Mouse (Mus musculus) erythroblast, embryonic 14.5 days (primary cell): ENCODE measurements around the gene Sbno2. TPM values are rescaled to one million over a fixed set of nuclear protein-coding genes. Genes with fewer than 3 reads are reported as not detected.
A peak's percentile ranks its signal among the peaks of the same experiment; 100 is the strongest.

ENCODE experiments used
- H3K27me3 ChIP-seq: 2 replicates; pipeline ENCODE4 v1.6.1; 2012; ENCODE audit warnings: inconsistent platforms; ENCODE audit not compliant: control insufficient read depth
- H3K36me3 ChIP-seq: 2 replicates; pipeline ENCODE4 v1.6.1; 2012; ENCODE audit warnings: mild to moderate bottlenecking, inconsistent platforms; ENCODE audit not compliant: control insufficient read depth
- H3K4me1 ChIP-seq: 2 replicates; pipeline ENCODE4 v1.6.1; 2012; ENCODE audit warnings: inconsistent platforms; ENCODE audit not compliant: control insufficient read depth
- H3K4me3 ChIP-seq: replicated peaks from 2 replicates; pipeline ENCODE3; 2012; ENCODE audit warnings: moderate library complexity, mild to moderate bottlenecking, inconsistent platforms
- H3K9me3 ChIP-seq: 2 replicates; pipeline ENCODE4 v1.6.1; 2012; ENCODE audit warnings: low read length, inconsistent platforms, mixed read lengths; ENCODE audit not compliant: control insufficient read depth
- GATA1 ChIP-seq: IDR thresholded peaks from 2 replicates; pipeline ENCODE4 v1.6.1; 2012; ENCODE audit warnings: low read length, inconsistent platforms, mixed read lengths
- TAL1 ChIP-seq: IDR thresholded peaks from 3 replicates; pipeline ENCODE4 v1.6.1; 2012; ENCODE audit warnings: low read length, inconsistent platforms, mixed read lengths
- polyA plus RNA-seq: library from polyadenylated mRNA; stranded (reverse); fragments of >175 nt; gene quantifications from 2 replicates; pipeline ENCODE4 v1.2.3, GENCODE M21; 2012

The Sbno2 gene
- polyA plus RNA-seq, 1 experiment: 3.4 TPM

DNA sequence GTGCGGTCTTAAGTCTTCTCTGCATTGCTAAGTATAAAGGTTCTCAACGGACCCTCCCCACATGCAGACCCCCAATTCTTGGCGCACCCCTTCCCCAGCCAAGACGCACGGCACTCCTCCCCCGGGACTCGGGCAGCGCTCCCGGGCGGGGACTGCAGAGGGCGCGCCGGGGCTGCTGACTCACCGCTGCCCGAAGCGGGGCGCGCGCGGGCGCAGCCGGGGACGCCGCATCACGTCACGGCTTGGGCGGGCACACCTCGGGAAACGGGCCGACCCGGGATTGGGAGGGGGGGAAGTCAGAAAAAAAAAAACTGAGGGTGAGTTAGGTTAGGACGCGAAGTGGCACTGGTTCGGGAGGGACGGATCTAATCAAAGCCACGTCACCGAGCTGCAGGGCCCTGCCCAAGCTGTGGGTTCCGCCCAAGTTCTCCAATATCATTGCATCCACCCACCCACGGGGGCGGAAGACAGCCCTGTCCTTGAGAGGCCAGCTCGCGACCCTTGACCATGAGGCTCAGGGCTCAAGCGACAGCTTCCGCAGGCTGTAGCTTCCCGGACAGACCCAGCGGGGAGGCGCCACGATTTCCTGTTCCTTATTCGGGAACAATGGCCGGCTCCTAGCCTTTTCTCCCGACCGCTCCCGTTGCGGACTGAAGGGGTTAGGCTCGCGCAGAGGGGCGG is 43.4 kb upstream of the Sbno2 start:
- Histone ChIP-seq H3K27me3 (no peaks in the 10 kb centered on the region), H3K36me3 (peaks cover 82% of the 10 kb centered on the region), H3K4me3 (peak overlapping the region; percentile 95), H3K9me3 (no peaks in the 10 kb centered on the region), H3K4me1 (peaks cover 96% of the 10 kb centered on the region)
- no peak for TF ChIP-seq TAL1
- TF ChIP-seq GATA1: no peak

DNA sequence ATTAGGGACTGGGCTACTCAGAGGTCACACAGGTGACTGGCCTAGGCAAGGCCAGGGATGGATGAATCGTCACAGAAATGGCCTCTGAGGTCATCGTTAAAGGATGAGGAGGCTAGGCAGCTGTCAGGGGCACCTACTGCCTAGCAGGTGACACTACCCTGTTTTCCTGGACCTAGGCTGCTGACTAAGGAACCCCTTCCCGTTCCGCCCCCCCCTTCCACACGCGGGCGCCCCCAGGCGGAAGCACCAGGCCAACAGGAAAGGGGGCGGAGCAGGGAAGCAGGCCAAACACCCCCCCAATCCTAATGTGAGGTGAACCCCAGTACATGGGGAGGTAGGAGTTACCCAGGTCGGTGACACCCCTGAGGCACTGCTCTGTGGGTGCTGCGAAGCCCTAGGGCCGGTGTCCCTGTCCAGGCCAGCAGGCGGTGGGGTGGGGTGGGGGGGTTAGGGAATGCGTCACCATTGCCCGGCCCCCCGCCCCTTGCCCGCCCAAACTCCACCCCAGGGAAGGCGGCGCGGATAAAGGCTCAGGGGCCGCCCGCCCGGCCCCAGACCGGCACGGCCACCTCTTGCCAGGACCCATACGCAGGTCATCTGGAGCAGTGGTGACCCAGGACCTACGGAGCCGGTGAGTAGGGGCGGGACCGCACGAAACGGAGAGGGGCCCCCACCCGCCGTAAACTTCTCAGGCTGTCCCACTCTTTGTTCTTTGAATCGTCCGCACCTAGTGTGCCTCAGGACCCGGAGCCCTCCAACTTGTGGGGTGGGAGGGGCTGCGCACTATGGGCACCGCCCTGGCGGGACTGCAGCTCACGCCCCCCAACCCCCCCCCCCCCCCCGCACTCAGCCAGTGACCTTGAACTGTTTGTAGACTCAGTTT is 42.6 kb upstream of the Sbno2 start, which contains the start of gene Midn:
Gene Midn, plus strand, starts transcription at position 554 of the 883 bp plus-strand sequence.
- Histone ChIP-seq H3K27me3 (no peaks in the 10 kb centered on the region), H3K36me3 (peaks cover 80% of the 10 kb centered on the region), H3K9me3 (no peaks in the 10 kb centered on the region), H3K4me1 (peaks cover 96% of the 10 kb centered on the region), H3K4me3 (peak within 1 kb of the TSS; percentile 95)
- no peak for TF ChIP-seq TAL1
- no peak for TF ChIP-seq GATA1

DNA sequence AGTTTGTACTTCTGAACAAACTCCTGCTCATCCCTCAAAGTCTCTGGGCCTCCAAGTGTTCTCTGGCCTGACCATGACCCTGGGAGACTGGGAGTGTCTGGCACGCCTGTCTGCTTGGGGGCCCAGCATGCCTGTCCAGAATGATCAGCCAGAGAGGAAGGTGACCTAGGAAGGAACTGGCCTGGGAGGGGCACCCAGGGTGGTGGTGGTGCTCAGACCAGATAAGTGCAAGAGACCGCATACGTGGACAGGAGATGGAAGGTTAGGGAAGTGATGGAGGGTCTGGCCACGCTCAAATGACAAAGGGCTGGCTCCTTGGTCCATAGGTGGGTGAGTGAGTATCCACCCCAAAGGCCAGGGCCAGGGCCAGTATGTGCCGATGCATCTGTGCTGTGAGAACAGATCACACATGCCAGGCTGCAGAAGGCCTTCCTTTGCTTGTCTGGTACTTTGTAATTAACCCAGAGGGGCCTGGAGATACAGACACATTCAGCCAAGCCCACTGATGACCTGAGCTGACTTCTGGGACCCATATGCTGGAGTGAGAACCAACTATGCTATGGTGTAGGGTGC is 41.9 kb upstream of the Sbno2 start:
- Histone ChIP-seq H3K36me3 (peaks cover 75% of the 10 kb centered on the region), H3K27me3 (no peaks in the 10 kb centered on the region), H3K4me1 (peaks cover 96% of the 10 kb centered on the region), H3K4me3 (peak overlapping the region; percentile 95), H3K9me3 (no peaks in the 10 kb centered on the region)
- TF ChIP-seq TAL1 (no peak), GATA1 (no peak)

DNA sequence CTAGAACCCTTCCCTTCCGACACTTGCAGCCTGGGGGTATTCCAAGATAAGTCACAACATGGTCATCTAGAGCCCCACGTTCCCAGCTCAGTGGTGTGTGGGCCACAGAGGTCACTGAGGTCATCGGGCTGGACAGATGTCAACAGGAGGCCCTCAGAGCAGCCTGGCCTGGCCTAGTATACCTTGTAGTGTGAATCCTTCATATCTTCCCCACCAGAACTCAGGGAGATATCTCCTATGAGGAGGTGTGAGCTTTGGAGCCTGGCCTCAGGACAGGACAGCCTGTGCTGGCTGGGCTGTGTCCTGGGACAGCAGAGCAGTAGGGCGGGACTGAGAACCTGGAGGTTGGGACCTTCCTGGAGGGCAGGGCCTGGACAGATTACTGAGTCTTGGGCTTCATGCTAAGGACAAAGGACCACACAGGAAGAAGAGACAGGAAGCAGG is 41.2 kb upstream of the Sbno2 start:
- Histone ChIP-seq H3K4me1 (peaks cover 95% of the 10 kb centered on the region), H3K9me3 (no peaks in the 10 kb centered on the region), H3K27me3 (no peaks in the 10 kb centered on the region), H3K36me3 (peaks cover 69% of the 10 kb centered on the region), H3K4me3 (peak overlapping the region; percentile 95)
- no peak for TF ChIP-seq TAL1
- no peak for TF ChIP-seq GATA1

DNA sequence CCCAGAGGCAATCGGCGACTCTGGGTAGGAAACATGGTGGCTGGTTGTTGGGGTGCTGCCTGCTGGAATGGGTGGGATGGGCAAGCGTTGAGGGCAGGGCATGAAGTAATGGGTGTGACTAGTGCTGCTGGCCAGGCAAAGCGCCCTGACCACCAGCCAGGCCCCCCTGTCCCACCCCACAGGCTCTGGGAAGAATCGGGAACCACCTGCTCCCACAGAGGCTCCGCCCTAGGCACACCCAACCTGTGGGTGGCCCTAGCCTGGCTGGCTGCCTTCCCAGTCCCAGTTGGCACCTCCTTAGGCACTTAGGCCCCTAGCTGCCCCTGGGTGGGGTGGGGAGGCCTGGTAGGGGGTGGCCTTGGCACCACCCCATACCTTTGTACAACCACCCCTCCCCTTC is 40.5 kb upstream of the Sbno2 start:
- Histone ChIP-seq H3K27me3 (no peaks in the 10 kb centered on the region), H3K4me1 (peaks cover 95% of the 10 kb centered on the region), H3K4me3 (peak overlapping the region; percentile 95), H3K9me3 (no peaks in the 10 kb centered on the region), H3K36me3 (peaks cover 62% of the 10 kb centered on the region)
- TF ChIP-seq TAL1 (no peak), GATA1 (no peak)

DNA sequence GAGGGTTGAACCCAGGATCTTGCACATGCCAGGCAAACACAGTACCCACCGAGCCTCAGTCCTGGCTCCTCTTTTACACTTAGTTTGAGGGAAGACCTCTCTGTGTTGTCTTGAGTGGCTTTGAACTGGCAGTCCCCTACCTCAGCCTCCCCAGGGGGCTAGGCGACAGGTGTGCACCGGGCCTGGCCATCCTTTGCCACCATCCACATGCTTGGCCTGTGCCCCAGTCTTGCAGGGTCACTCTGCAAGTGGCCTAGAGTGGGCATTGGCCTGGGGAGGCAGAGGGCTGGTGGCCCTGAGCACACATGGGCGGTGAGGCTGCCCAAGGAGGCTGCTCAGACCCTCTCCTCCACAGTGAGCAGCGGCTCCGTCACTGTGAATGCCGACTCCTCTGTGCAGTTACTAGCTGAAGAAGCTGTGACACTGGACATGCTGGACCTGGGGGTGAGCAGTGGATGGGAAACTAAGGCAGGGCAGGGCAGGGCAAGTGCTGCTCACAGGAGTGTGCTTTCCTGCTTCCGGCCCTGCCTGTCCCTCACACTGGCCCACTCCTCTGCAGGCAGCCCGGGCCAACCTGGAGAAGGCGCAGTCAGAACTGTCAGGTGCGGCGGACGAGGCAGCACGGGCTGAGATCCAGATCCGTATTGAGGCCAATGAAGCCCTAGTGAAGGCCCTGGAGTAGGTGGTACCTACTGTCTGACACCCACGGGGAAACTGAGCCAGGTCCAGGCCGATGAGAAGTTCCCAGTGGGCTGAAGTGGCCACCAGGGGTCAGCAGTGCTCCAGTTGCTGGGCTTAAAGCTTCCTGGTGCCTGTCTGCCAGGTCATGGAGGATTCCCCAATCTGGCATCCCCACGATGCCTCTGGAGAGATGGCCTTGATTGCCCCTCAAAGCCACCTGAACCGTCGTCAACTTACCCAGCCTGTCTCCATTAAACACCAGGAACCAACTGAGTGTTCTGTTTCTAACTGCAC is 39.8 kb upstream of the Sbno2 start:
- H3K36me3 ChIP-seq: peaks cover 55% of the 10 kb centered on the region
- H3K4me3 ChIP-seq: no peak overlapping the region
- H3K9me3 ChIP-seq: no peaks in the 10 kb centered on the region
- TF ChIP-seq TAL1 (no peak), GATA1 (no peak)
- H3K4me1 ChIP-seq: peaks cover 95% of the 10 kb centered on the region
- H3K27me3 ChIP-seq: peaks cover 2% of the 10 kb centered on the region

DNA sequence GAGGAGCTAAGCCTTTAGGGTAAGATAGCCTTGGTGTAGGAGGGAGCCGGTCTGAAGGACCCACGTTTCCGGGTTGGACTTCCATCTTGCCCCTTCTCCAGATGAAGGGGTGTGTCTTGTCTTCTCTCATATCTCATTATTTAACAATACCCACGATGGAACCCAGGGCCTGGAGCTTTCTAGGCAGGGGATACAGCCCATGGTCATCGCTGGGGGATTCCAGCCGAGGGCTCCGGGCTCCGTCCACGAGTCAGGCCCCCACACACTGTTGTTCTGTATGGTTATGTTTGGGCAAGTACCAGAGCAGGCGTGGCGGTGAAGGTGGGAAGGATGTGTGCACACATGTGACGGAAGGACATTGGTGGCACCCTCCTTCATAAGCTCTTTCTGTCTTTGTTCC is 38.8 kb upstream of the Sbno2 start:
- peaks cover 48% of the 10 kb centered on the region for H3K36me3 ChIP-seq
- H3K4me3 ChIP-seq: no peak overlapping the region
- H3K9me3 ChIP-seq: no peaks in the 10 kb centered on the region
- TF ChIP-seq TAL1: no peak
- TF ChIP-seq GATA1: no peak
- peaks cover 95% of the 10 kb centered on the region for H3K4me1 ChIP-seq
- peaks cover 12% of the 10 kb centered on the region for H3K27me3 ChIP-seq

DNA sequence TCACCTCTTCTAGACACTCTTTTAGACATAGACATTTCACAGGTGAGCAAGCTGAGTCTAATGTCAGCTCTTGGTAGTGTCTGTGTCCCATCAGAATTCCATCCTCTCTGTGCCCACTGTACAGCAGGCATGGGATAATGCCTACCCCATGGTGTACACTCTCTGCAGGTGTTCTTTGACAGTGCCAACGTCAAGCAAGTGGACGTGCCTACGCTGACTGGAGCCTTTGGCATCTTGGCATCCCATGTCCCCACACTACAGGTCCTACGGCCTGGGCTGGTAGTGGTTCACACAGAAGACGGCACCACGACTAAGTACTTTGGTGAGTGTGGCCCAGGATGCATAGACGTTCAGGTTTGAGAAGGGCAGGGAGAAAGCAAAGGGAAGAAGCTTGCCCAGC is 38.3 kb upstream of the Sbno2 start:
- H3K4me3 ChIP-seq: peak overlapping the region; percentile 86
- peaks cover 17% of the 10 kb centered on the region for H3K27me3 ChIP-seq
- peaks cover 48% of the 10 kb centered on the region for H3K36me3 ChIP-seq
- no peak for TF ChIP-seq TAL1
- TF ChIP-seq GATA1: no peak
- no peaks in the 10 kb centered on the region; the same call in 1 of the 2 replicates for H3K9me3 ChIP-seq
- peaks cover 96% of the 10 kb centered on the region for H3K4me1 ChIP-seq
